Mouse (Mus musculus) left cerebral cortex, adult 2 months (tissue): ENCODE measurements around the gene Tnk1. TPM values are rescaled to one million over a fixed set of nuclear protein-coding genes. Genes with fewer than 3 reads are reported as not detected.
A peak's percentile ranks its signal among the peaks of the same experiment; 100 is the strongest.

ENCODE experiments used
- DNase-seq, 2 experiments: peaks; one replicate each; pipeline ENCODE4 v3.0.0; 2021 to 2022; ENCODE audit warnings: low spot score in 2 of 2, mixed read lengths in 1 of 2; ENCODE audit errors: extremely low spot score in 1 of 2
- H3K27ac ChIP-seq: fragments of 200-600 bp; 2 replicates; pipeline ENCODE4 v1.8.1; 2022
- H3K4me3 ChIP-seq: fragments of 200-600 bp; 2 replicates; pipeline ENCODE4 v1.8.1; 2022
- CTCF ChIP-seq: fragments of 200-600 bp; IDR thresholded peaks from 2 replicates; pipeline ENCODE4 v1.8.1; 2022; ENCODE audit warnings: antibody characterized with exemption, mild to moderate bottlenecking, moderate library complexity
- intact Hi-C: fragments of 180-260 bp; cut with DNase I; formaldehyde crosslinking; loops from one replicate; pipeline ENCODE4 v1.15.1; 2025
- total RNA-seq, 2 experiments: library from RNA; stranded (reverse); gene quantifications; 2 replicates each; pipeline ENCODE4 v1.2.3; 2021

Gene Tnk1
- total RNA-seq, 2 experiments from 2014 or later = 0.20 TPM; not detected in 1

- intact Hi-C loops = loop anchor here (1.0 to 5.0 kb wide), 5 partner anchors 34 to 155 kb away; partner anchors contain the start of genes 2810408A11Rik, Neurl4, Senp3 and Slc35g3
- DNase-seq = peak; percentile 59 to 62
- Histone ChIP-seq H3K4me3 (peak overlapping the region; percentile 67), H3K27ac (peak overlapping the region; percentile 95)
- TF ChIP-seq CTCF = no peak
These were observed 21.6 kb downstream of the Tnk1 start for GRCm38 (mm10) chr11:69836703-69837576.

GRCm38 (mm10) chr11:69835966-69836335 lies 22.6 kb downstream of the Tnk1 start:
- intact Hi-C loops = loop anchor here (1.0 to 5.0 kb wide), 6 partner anchors 33 to 154 kb away; partner anchors contain the start of genes 2810408A11Rik, Neurl4, Senp3 and Slc35g3
- H3K27ac ChIP-seq = peak overlapping the region; percentile 95
- H3K4me3 ChIP-seq = peak overlapping the region; percentile 67
- DNase-seq = no peak
- TF ChIP-seq CTCF = no peak

- H3K4me3 ChIP-seq = peak overlapping the region; percentile 67
- intact Hi-C loops = loop anchor here (2.0 to 5.0 kb wide), 3 partner anchors 67 to 153 kb away; partner anchors contain the start of genes 2810408A11Rik, Neurl4 and Senp3
- peak overlapping the region; percentile 95 for H3K27ac ChIP-seq
- no peak for DNase-seq
- TF ChIP-seq CTCF = no peak
These were observed 23.1 kb downstream of the Tnk1 start for GRCm38 (mm10) chr11:69835326-69835965.

GRCm38 (mm10) chr11:69834001-69834549 lies 24.5 kb downstream of the Tnk1 start:
- peak in 1 of 2 experiments; percentile 38 for DNase-seq
- no peak for TF ChIP-seq CTCF

GRCm38 (mm10) chr11:69833554-69833953 lies 25.0 kb downstream of the Tnk1 start:
- H3K27ac ChIP-seq = no peak overlapping the region
- intact Hi-C loops = no loop called here
- no peak for TF ChIP-seq CTCF
- peak overlapping the region; percentile 67 for H3K4me3 ChIP-seq
- DNase-seq = no peak

More at GRCm38 (mm10) chr11:69834001-69834549, 24.5 kb downstream of the Tnk1 start:
- intact Hi-C loops = loop anchor here (2.0 kb wide), 1 partner anchor 67 kb away; no protein-coding TSS in a partner anchor
- no peak overlapping the region for H3K27ac ChIP-seq
- peak overlapping the region; percentile 67 for H3K4me3 ChIP-seq

GRCm38 (mm10) chr11:69828832-69829231 lies 29.7 kb downstream of the Tnk1 start:
- intact Hi-C loops = no loop called here
- H3K4me3 ChIP-seq = no peak overlapping the region
- no peak for TF ChIP-seq CTCF
- DNase-seq = no peak
- no peak overlapping the region for H3K27ac ChIP-seq

- Histone ChIP-seq H3K27ac (no peak overlapping the region), H3K4me3 (no peak overlapping the region)
- intact Hi-C loops = no loop called here
- TF ChIP-seq CTCF = no peak
- DNase-seq = no peak
These were observed 35.1 kb downstream of the Tnk1 start for GRCm38 (mm10) chr11:69823456-69823855.

GRCm38 (mm10) chr11:69822080-69822479 lies 36.5 kb downstream of the Tnk1 start, which contains the start of gene Spem1:
TSS of gene Spem1 (minus strand) at chr11:69822180.
- intact Hi-C loops = no loop called here
- no peak for TF ChIP-seq CTCF
- Histone ChIP-seq H3K4me3 (no peak within 1 kb of the TSS), H3K27ac (no peak within 1 kb of the TSS)
- no peak for DNase-seq

- intact Hi-C loops = no loop called here
- Histone ChIP-seq H3K4me3 (no peak overlapping the region), H3K27ac (no peak overlapping the region)
- DNase-seq = no peak
- no peak for TF ChIP-seq CTCF
These were observed 39.7 kb downstream of the Tnk1 start for GRCm38 (mm10) chr11:69818871-69819270.

- intact Hi-C loops = no loop called here
- Histone ChIP-seq H3K27ac (no peak within 1 kb of the TSS), H3K4me3 (no peak within 1 kb of the TSS)
- no peak for TF ChIP-seq CTCF
- DNase-seq = no peak
These were observed 40.2 kb downstream of the Tnk1 start, which contains the start of gene Spem2 for GRCm38 (mm10) chr11:69818365-69818764. TSS of gene Spem2 (minus strand) at chr11:69818465.

GRCm38 (mm10) chr11:69816520-69816919 lies 42.0 kb downstream of the Tnk1 start:
- no peak overlapping the region for H3K27ac ChIP-seq
- H3K4me3 ChIP-seq = no peak overlapping the region
- no peak for DNase-seq
- no peak for TF ChIP-seq CTCF
- intact Hi-C loops = no loop called here
